In genomic region chr1:64614801-64615345, GRCm38 (mm10) we compare ENCODE assay signal across 13 mouse cellular contexts. TPM values are rescaled to one million over a fixed set of nuclear protein-coding genes. Genes with fewer than 3 reads are reported as not detected.
A peak's percentile ranks its signal among the peaks of the same experiment; 100 is the strongest.
DNase-seq lines count a peak whose midpoint lies in the region; ATAC-seq and TF ChIP-seq lines count a peak whose summit lies in the region.
"Had no signal": no experiment of that assay in that cellular context is flagged by ENCODE, and none has a peak within 500 bp of the region (broad histone marks: within the 10 kb centered on the region; RNA-seq: fewer than 3 reads in every experiment).

No protein-coding gene starts in this region.

- no peak for TF ChIP-seq CTCF in embryonic fibroblast, embryonic 13.5 days (IDR thresholded peaks at IDR 0.05; ENCODE audit: borderline replicate concordance, insufficient read depth, low read length)

- H3K27me3 ChIP-seq in heart, embryonic 15.5 days, result no peaks in the 10 kb centered on the region
- no peaks in the 10 kb centered on the region for H3K27me3 ChIP-seq in midbrain, embryonic 11.5 days (ENCODE audit: control insufficient read depth, insufficient read depth, low read length)
- no peaks in the 10 kb centered on the region for H3K27me3 ChIP-seq in midbrain, embryonic 13.5 days
- H3K27me3 ChIP-seq in forebrain, embryonic 15.5 days, result no peaks in the 10 kb centered on the region

- no peak for TF ChIP-seq POLR2A in embryonic fibroblast, embryonic 13.5 days (IDR thresholded peaks at IDR 0.05; ENCODE audit: low read depth, low read length)

- H3K4me1 ChIP-seq in heart, embryonic 15.5 days (replicated peaks), result peaks cover 20% of the 10 kb centered on the region
- peaks cover 6% of the 10 kb centered on the region; the same call in 1 of the 2 replicates for H3K4me1 ChIP-seq in midbrain, embryonic 11.5 days (ENCODE audit: control insufficient read depth, insufficient read depth, low read length)
- H3K4me1 ChIP-seq in midbrain, embryonic 13.5 days (replicated peaks), result peaks cover 24% of the 10 kb centered on the region
- H3K4me1 ChIP-seq in embryonic fibroblast, embryonic 13.5 days (ENCODE audit: control insufficient read depth, insufficient read depth, low read length), result peaks cover 15% of the 10 kb centered on the region
- H3K4me1 ChIP-seq in forebrain, embryonic 15.5 days, result peaks cover 18% of the 10 kb centered on the region

- ATAC-seq in heart, embryonic 15.5 days (replicated peaks; ENCODE audit: insufficient number of reproducible peaks, insufficient read depth, low FRiP score, low read depth), result no peak
- ATAC-seq in midbrain, embryonic 11.5 days (ENCODE audit: low FRiP score), result no peak
- ATAC-seq in midbrain, embryonic 13.5 days, result no peak
- no peak for ATAC-seq in forebrain, embryonic 15.5 days (replicated peaks)

- no peak overlapping the region for H3K4me3 ChIP-seq in heart, embryonic 15.5 days
- H3K4me3 ChIP-seq in midbrain, embryonic 11.5 days (ENCODE audit: low read depth, low read length), result no peak overlapping the region
- H3K4me3 ChIP-seq in midbrain, embryonic 13.5 days (replicated peaks), result no peak overlapping the region
- no peak overlapping the region for H3K4me3 ChIP-seq in embryonic fibroblast, embryonic 13.5 days (ENCODE audit: insufficient read depth, low read length)
- H3K4me3 ChIP-seq in forebrain, embryonic 15.5 days, result no peak overlapping the region
- H3K4me3 ChIP-seq: midbrain, embryonic 10.5 days had no signal

- H3K27ac ChIP-seq in heart, embryonic 15.5 days, result no peak overlapping the region
- no peak overlapping the region for H3K27ac ChIP-seq in midbrain, embryonic 11.5 days (ENCODE audit: low read depth, low read length)
- no peak overlapping the region for H3K27ac ChIP-seq in midbrain, embryonic 13.5 days
- H3K27ac ChIP-seq in embryonic fibroblast, embryonic 13.5 days (ENCODE audit: insufficient read depth, low read length), result peak overlapping the region; percentile 90
- H3K27ac ChIP-seq in forebrain, embryonic 15.5 days (replicated peaks), result no peak overlapping the region
- H3K27ac ChIP-seq: midbrain, embryonic 10.5 days had no signal

- 0 out of 2 replicates have a peak, but pooled peaks cover 6% of the 10 kb centered on the region for H3K36me3 ChIP-seq in heart, embryonic 15.5 days
- peaks cover 2% of the 10 kb centered on the region; the same call in 1 of the 2 replicates for H3K36me3 ChIP-seq in midbrain, embryonic 11.5 days (ENCODE audit: control insufficient read depth, insufficient read depth, low read length)
- H3K36me3 ChIP-seq in midbrain, embryonic 13.5 days, result peaks cover 17% of the 10 kb centered on the region
- peaks cover 4% of the 10 kb centered on the region; the same call in 1 of the 2 replicates for H3K36me3 ChIP-seq in forebrain, embryonic 15.5 days

- WGBS in heart, embryonic 15.5 days, result 76% methylated on average over 10 of the region's 10 CpGs
- 81% methylated on average over 10 of the region's 10 CpGs for WGBS in midbrain, embryonic 11.5 days
- WGBS in midbrain, embryonic 13.5 days, result 84% methylated on average over 10 of the region's 10 CpGs
- 82% methylated on average over 10 of the region's 10 CpGs for whole genome bisulfite sequencing in forebrain, embryonic 15.5 days

- H3K4me2 ChIP-seq in heart, embryonic 15.5 days, result peak overlapping the region; percentile 93
- no peak overlapping the region for H3K4me2 ChIP-seq in midbrain, embryonic 11.5 days
- no peak overlapping the region for H3K4me2 ChIP-seq in midbrain, embryonic 13.5 days (replicated peaks)
- no peak overlapping the region for H3K4me2 ChIP-seq in forebrain, embryonic 15.5 days (replicated peaks)

- DNase-seq in heart, adult 18-20 months, result no peak
- DNase-seq in midbrain, embryonic 11.5 days (ENCODE audit: low spot score, missing footprints), result peak; percentile 68
- DNase-seq in frontal cortex, postnatal 25 days (ENCODE audit: low spot score in 2 of 2), result no peak
- DNase-seq: cerebellum, adult 9-11 months; gastrocnemius, postnatal 14 days; lung, adult 18-20 months; right cerebral cortex, postnatal 14 days; thymus, postnatal 14 days had no signal

- no peak overlapping the region for H3K9ac ChIP-seq in heart, embryonic 15.5 days
- H3K9ac ChIP-seq in midbrain, embryonic 11.5 days (ENCODE audit: low read length), result no peak overlapping the region
- no peak overlapping the region; the same call in 1 of the 2 replicates for H3K9ac ChIP-seq in midbrain, embryonic 13.5 days (replicated peaks)
- no peak overlapping the region for H3K9ac ChIP-seq in forebrain, embryonic 15.5 days (replicated peaks)

- no peaks in the 10 kb centered on the region for H3K9me3 ChIP-seq in heart, embryonic 15.5 days (replicated peaks)
- H3K9me3 ChIP-seq in midbrain, embryonic 11.5 days (ENCODE audit: control insufficient read depth, low read length), result no peaks in the 10 kb centered on the region
- no peaks in the 10 kb centered on the region for H3K9me3 ChIP-seq in midbrain, embryonic 13.5 days
- no peaks in the 10 kb centered on the region for H3K9me3 ChIP-seq in forebrain, embryonic 15.5 days
- H3K9me3 ChIP-seq: midbrain, embryonic 10.5 days had no signal

RNA-seq across cellular contexts. Expression of gene Mettl21a, which starts 2.2 kb away (rescaled TPM):
- 13.4 and 13.9 TPM in 2 replicates for polyA plus RNA-seq in heart, embryonic 15.5 days (2015; fragmentation: Nextera tagmentation; extraction: Ambion mirVana)
- 10 to 100 TPM in 1 of 2 experiments, 1 to 10 TPM in 1; 7.9 to 10.3 TPM for total RNA-seq in heart, adult 18-20 months (2021)
- 20.9 and 24.4 TPM in 2 replicates for polyA plus RNA-seq in midbrain, embryonic 11.5 days (2014; fragmentation: Nextera tagmentation; extraction: Ambion mirVana)
- polyA plus RNA-seq in midbrain, embryonic 13.5 days (2015; fragmentation: Nextera tagmentation; extraction: Ambion mirVana), result 21.1 TPM in 2 replicates
- 27.9 and 29.3 TPM in 2 replicates for polyA plus RNA-seq in embryonic fibroblast, embryonic 13.5 days (2011; ENCODE audit: insufficient read length, low read depth, missing spikeins)
- 20.5 and 21.7 TPM in 2 replicates for polyA plus RNA-seq in forebrain, embryonic 15.5 days (2015; fragmentation: Nextera tagmentation; extraction: Ambion mirVana)
